Mouse (Mus musculus) midbrain, embryonic 16.5 days (tissue): ENCODE results near the gene Dnmt3a. TPM values are rescaled to one million over a fixed set of nuclear protein-coding genes. Genes with fewer than 3 reads are reported as not detected.

ENCODE experiments used
- ATAC-seq: fragments of 200-750 bp; cut with Nextera tagmentation; 2 replicates; pipeline ENCODE4 v1.8.0; 2017; ENCODE audit warnings: moderate TSS enrichment
- H3K27ac ChIP-seq: fragments of 300-500 bp; sonication (generic); 2 replicates; pipeline ENCODE4 v1.5.1; 2014; ENCODE audit warnings: mild to moderate bottlenecking, low read length, mixed read lengths
- H3K27me3 ChIP-seq: fragments of 300-500 bp; sonication (generic); 2 replicates; pipeline ENCODE4 v1.6.1; 2014; ENCODE audit warnings: low read depth, low read length, mixed read lengths; ENCODE audit not compliant: control insufficient read depth, insufficient read depth
- H3K36me3 ChIP-seq: fragments of 300-500 bp; sonication (generic); 2 replicates; pipeline ENCODE4 v1.6.1; 2014; ENCODE audit warnings: mild to moderate bottlenecking, low read length, moderate library complexity, mixed read lengths; ENCODE audit not compliant: control insufficient read depth, insufficient read depth
- H3K4me1 ChIP-seq: fragments of 300-500 bp; sonication (generic); 2 replicates; pipeline ENCODE4 v1.6.1; 2014; ENCODE audit warnings: mild to moderate bottlenecking, low read length, mixed read lengths; ENCODE audit not compliant: control insufficient read depth, insufficient read depth
- H3K4me2 ChIP-seq: fragments of 300-500 bp; sonication (generic); 2 replicates; pipeline ENCODE4 v1.6.1; 2014; ENCODE audit warnings: mild to moderate bottlenecking, low read length, mixed read lengths
- H3K4me3 ChIP-seq: fragments of 300-500 bp; sonication (generic); 2 replicates; pipeline ENCODE4 v1.5.1; 2014; ENCODE audit warnings: low read depth, mild to moderate bottlenecking, low read length, moderate library complexity, mixed read lengths
- H3K9ac ChIP-seq: fragments of 300-500 bp; sonication (generic); 2 replicates; pipeline ENCODE4 v1.6.1; 2014; ENCODE audit warnings: low read depth, low read length, mixed read lengths
- H3K9me3 ChIP-seq: fragments of 300-500 bp; sonication (generic); replicated peaks from 2 replicates; pipeline ENCODE4 v1.6.1; 2014; ENCODE audit warnings: mild to moderate bottlenecking, low read length, mixed read lengths; ENCODE audit not compliant: control insufficient read depth, poor library complexity, severe bottlenecking
- WGBS: fragments of 180-500 bp; shearing (Covaris S2); extraction: QIAGEN DNeasy Blood & Tissue Kit; methylation state at CpG from one replicate; pipeline ENCODE4 v1.1.7; 2014; 5-methylcytosine and 5-hydroxymethylcytosine counted together
- polyA plus RNA-seq: library from polyadenylated mRNA; unstranded; fragments of >200 nt; fragmentation: Nextera tagmentation; extraction: Ambion mirVana; gene quantifications from 2 replicates; pipeline ENCODE4 v1.2.1, GENCODE M21; 2015

Dnmt3a gene
- 112 and 125 TPM in 2 replicates for polyA plus RNA-seq

GRCm38 (mm10) chr12:3805852-3806251 is at the start of gene Dnmt3a:
TSS of gene Dnmt3a (plus strand) at chr12:3806007.
- H3K9ac ChIP-seq: peak within 1 kb of the TSS; percentile 91
- H3K36me3 ChIP-seq: no peaks in the 10 kb centered on the region
- WGBS: 24% methylated on average over 4 of the region's 4 CpGs
- peak within 1 kb of the TSS; percentile 92 for H3K27ac ChIP-seq
- peak; percentile 16 for ATAC-seq
- H3K27me3 ChIP-seq: no peaks in the 10 kb centered on the region
- peak within 1 kb of the TSS; percentile 87 for H3K4me3 ChIP-seq
- H3K4me2 ChIP-seq: peak within 1 kb of the TSS; percentile 80
- peaks cover 25% of the 10 kb centered on the region for H3K4me1 ChIP-seq
- no peaks in the 10 kb centered on the region for H3K9me3 ChIP-seq

DNA sequence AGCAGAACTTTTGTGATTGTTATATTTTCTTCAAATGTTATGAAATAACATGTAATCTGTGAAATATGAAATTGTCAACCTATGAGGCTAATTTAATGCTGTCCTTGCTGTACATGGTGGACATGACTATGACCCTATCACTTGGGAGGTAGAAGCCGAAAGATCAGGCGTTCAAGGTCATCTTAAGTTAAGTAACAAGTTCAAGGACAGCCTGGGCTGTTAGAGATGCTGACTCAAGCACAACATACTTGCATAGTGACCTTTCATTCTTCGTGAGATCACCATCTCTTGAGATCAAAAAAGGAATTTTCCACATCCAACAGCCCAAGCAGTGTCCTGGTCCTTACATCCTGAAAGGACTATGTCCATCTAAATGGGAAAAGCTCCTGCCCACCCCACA is 49.6 kb upstream of the Dnmt3a start:
- Histone ChIP-seq H3K4me2 (no peak overlapping the region), H3K9ac (no peak overlapping the region), H3K27me3 (no peaks in the 10 kb centered on the region), H3K9me3 (no peaks in the 10 kb centered on the region), H3K4me3 (no peak overlapping the region), H3K36me3 (0 out of 2 replicates have a peak, but pooled peaks cover 2% of the 10 kb centered on the region), H3K27ac (no peak overlapping the region), H3K4me1 (0 out of 2 replicates have a peak, but pooled peaks cover 2% of the 10 kb centered on the region)
- ATAC-seq: no peak
- 97% methylated on average over 3 of the region's 3 CpGs for WGBS

DNA sequence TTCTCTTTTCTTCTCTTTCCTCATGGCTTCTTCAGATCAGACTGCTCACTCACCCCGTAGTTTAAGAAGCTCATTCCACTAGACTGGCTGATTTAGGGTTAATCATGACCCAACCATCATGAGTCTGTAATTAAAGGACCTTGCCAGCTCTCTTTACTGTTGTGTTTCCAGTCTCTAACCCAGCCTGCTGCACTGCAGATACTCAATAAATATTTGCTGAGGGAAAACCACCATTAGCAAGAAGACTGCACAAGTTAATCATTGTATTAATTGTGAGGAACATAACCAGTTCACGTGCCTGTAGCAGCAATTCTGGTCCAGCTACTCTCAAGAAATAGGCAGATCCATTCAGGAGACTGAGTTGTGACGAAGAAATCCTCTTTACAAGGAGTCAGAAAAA is 47.7 kb upstream of the Dnmt3a start:
- WGBS: 86% methylated on average over 3 of the region's 3 CpGs
- ATAC-seq: no peak
- Histone ChIP-seq H3K27me3 (no peaks in the 10 kb centered on the region), H3K36me3 (no peaks in the 10 kb centered on the region), H3K4me3 (no peak overlapping the region), H3K4me2 (no peak overlapping the region), H3K9ac (no peak overlapping the region), H3K4me1 (0 out of 2 replicates have a peak, but pooled peaks cover 2% of the 10 kb centered on the region), H3K27ac (no peak overlapping the region), H3K9me3 (no peaks in the 10 kb centered on the region)

GRCm38 (mm10) chr12:3759419-3759818 is 46.4 kb upstream of the Dnmt3a start:
- ATAC-seq: no peak
- Histone ChIP-seq H3K36me3 (no peaks in the 10 kb centered on the region), H3K9ac (no peak overlapping the region), H3K4me2 (no peak overlapping the region), H3K4me3 (no peak overlapping the region), H3K27me3 (no peaks in the 10 kb centered on the region), H3K9me3 (no peaks in the 10 kb centered on the region), H3K4me1 (0 out of 2 replicates have a peak, but pooled peaks cover 2% of the 10 kb centered on the region), H3K27ac (no peak overlapping the region)
- 71% methylated on average over 4 of the region's 4 CpGs for WGBS

DNA sequence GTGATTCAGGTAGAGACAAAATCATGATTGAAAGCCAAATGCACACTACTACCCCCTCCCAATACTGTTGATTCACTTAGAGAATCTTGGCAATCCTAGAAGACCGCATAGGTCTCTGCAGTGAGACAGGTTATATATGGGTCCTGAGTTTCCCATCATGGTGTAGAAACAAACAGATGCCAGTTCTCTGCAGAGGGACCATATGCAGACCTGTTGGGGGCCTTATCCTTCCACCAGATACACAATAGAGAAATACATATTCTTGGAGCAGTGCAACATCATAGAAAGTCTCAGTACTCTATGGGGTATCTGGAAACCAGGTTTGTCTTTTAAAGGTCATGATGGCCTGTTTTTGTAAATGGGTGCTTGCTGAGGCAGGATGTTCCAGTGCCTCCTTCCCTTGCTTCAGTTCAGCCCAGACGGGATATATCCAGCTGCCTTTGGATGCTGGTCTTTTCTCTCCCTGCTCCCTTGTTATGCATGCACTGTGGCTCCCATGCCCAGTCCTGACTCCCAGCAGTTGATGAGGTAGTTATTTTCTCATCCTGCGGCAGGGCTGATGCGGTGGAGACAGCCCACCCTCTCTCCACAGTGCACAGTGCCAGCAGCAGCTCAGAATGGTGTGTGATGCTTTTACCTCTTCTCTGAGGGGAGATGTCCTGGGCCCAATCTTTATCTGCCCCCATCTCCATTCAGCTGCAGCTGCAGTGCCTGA is 44.8 kb upstream of the Dnmt3a start:
- Histone ChIP-seq H3K4me2 (no peak overlapping the region), H3K4me1 (0 out of 2 replicates have a peak, but pooled peaks cover 2% of the 10 kb centered on the region), H3K9ac (no peak overlapping the region), H3K4me3 (no peak overlapping the region), H3K36me3 (no peaks in the 10 kb centered on the region), H3K27ac (peak overlapping the region; percentile 72; the same call in 1 of the 2 replicates), H3K9me3 (no peaks in the 10 kb centered on the region), H3K27me3 (no peaks in the 10 kb centered on the region)
- ATAC-seq: peak; percentile 88
- 52% methylated on average over 4 of the region's 4 CpGs for WGBS

GRCm38 (mm10) chr12:3761591-3762295 is 44.1 kb upstream of the Dnmt3a start:
- peak; percentile 78; the same call in 1 of the 2 replicates for ATAC-seq
- peak overlapping the region; percentile 72; the same call in 1 of the 2 replicates for H3K27ac ChIP-seq

GRCm38 (mm10) chr12:3764191-3764804 is 41.5 kb upstream of the Dnmt3a start:
- H3K36me3 ChIP-seq: no peaks in the 10 kb centered on the region
- H3K9ac ChIP-seq: no peak overlapping the region
- H3K4me3 ChIP-seq: no peak overlapping the region
- ATAC-seq: no peak
- H3K9me3 ChIP-seq: no peaks in the 10 kb centered on the region
- H3K27ac ChIP-seq: no peak overlapping the region
- 86% methylated on average over 3 of the region's 3 CpGs for WGBS
- H3K4me1 ChIP-seq: 0 out of 2 replicates have a peak, but pooled peaks cover 2% of the 10 kb centered on the region
- H3K27me3 ChIP-seq: no peaks in the 10 kb centered on the region
- H3K4me2 ChIP-seq: no peak overlapping the region

More at GRCm38 (mm10) chr12:3761591-3762295, 44.1 kb upstream of the Dnmt3a start:
- Histone ChIP-seq H3K9me3 (no peaks in the 10 kb centered on the region), H3K4me2 (no peak overlapping the region), H3K4me1 (0 out of 2 replicates have a peak, but pooled peaks cover 2% of the 10 kb centered on the region), H3K36me3 (no peaks in the 10 kb centered on the region), H3K27me3 (no peaks in the 10 kb centered on the region), H3K4me3 (no peak overlapping the region), H3K9ac (no peak overlapping the region)
- 65% methylated on average over 6 of the region's 6 CpGs for WGBS

GRCm38 (mm10) chr12:3767360-3767759 is 38.4 kb upstream of the Dnmt3a start:
- Histone ChIP-seq H3K27me3 (no peaks in the 10 kb centered on the region), H3K9ac (no peak overlapping the region), H3K4me2 (no peak overlapping the region), H3K36me3 (no peaks in the 10 kb centered on the region), H3K4me3 (no peak overlapping the region), H3K4me1 (no peaks in the 10 kb centered on the region), H3K27ac (no peak overlapping the region), H3K9me3 (no peaks in the 10 kb centered on the region)
- 57% methylated on average over 8 of the region's 8 CpGs for WGBS
- no peak for ATAC-seq
